In the genomic region with DNA sequence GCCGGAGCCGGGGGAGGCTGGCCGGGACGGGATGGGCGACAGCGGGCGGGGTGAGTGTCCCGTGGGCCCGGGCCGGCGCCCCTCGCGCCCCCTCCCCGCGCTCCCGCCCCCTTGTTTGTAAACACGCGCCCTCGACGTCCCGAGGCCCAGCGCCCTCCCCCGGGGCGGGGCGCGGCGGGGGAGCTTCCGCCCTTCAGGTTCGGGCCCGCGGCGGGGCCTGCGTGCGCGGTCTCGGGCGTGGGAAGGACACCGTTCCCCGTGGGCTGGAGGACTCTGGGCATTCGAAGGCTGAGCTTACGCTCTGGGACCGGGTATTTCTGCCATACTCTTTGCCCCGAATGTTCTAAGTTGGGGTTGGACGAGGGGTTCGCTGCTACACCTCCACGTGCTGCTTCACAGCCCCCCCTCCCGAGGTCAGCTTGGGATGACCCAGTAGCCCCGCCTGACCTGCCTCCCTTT, we compare ENCODE assay signal across 8 mouse cellular contexts. TPM values are rescaled to one million over a fixed set of nuclear protein-coding genes. Genes with fewer than 3 reads are reported as not detected.
DNase-seq lines count a peak whose midpoint lies in the region; ATAC-seq and TF ChIP-seq lines count a peak whose summit lies in the region.

No protein-coding gene starts in this region.

- H3K36me3 ChIP-seq in hindbrain, embryonic 12.5 days: peaks cover 47% of the 10 kb centered on the region
- H3K36me3 ChIP-seq in liver, embryonic 11.5 days (ENCODE audit: control insufficient read depth, insufficient read depth, low read length): peaks cover 33% of the 10 kb centered on the region
- H3K36me3 ChIP-seq in myocyte (ENCODE audit: control insufficient read depth, insufficient read depth): peaks cover 12% of the 10 kb centered on the region

- H3K9me3 ChIP-seq in hindbrain, embryonic 12.5 days (replicated peaks): no peaks in the 10 kb centered on the region
- no peaks in the 10 kb centered on the region for H3K9me3 ChIP-seq in liver, embryonic 11.5 days (ENCODE audit: control insufficient read depth, low read length)

- peak overlapping the region; percentile 83 for H3K4me2 ChIP-seq in hindbrain, embryonic 12.5 days (replicated peaks)
- H3K4me2 ChIP-seq in liver, embryonic 11.5 days: peak overlapping the region; percentile 100
- peak overlapping the region; percentile 88 for H3K4me2 ChIP-seq in myocyte (ENCODE audit: low read depth)

- peak overlapping the region; percentile 98 for H3K27ac ChIP-seq in hindbrain, embryonic 12.5 days
- H3K27ac ChIP-seq in liver, embryonic 11.5 days (ENCODE audit: low read depth, low read length): peak overlapping the region; percentile 90

- peaks cover 39% of the 10 kb centered on the region for H3K79me2 ChIP-seq in myocyte (ENCODE audit: control insufficient read depth, insufficient read depth)

- 1% methylated on average over 32 of the region's 48 CpGs for WGBS in hindbrain, embryonic 12.5 days
- under 1% methylated on average over 46 of the region's 48 CpGs for WGBS in liver, embryonic 11.5 days

- peaks cover 48% of the 10 kb centered on the region for H3K4me1 ChIP-seq in hindbrain, embryonic 12.5 days
- H3K4me1 ChIP-seq in liver, embryonic 11.5 days (replicated peaks; ENCODE audit: control insufficient read depth, insufficient read depth, low read length): peaks cover 44% of the 10 kb centered on the region

- peak; percentile 46 for DNase-seq in 3T3-L1 (ENCODE audit: low read depth, low spot score)
- peak; percentile 87 for DNase-seq in CD4-positive helper T cell, adult 2 months (ENCODE audit: low read depth, low spot score)
- DNase-seq in embryo, embryonic 9.5 days (ENCODE audit: extremely low spot score): peak; percentile 58
- DNase-seq in liver, embryonic 11.5 days (ENCODE audit: low spot score): no peak
- peak; percentile 82 to 86 for DNase-seq in thymus, postnatal 36 days
- no peak for DNase-seq in right cerebral cortex, postnatal 14 days

- peak overlapping the region; percentile 71 for H3ac ChIP-seq in myocyte (ENCODE audit: control insufficient read depth, insufficient read length)

- 0 out of 2 replicates have a peak, but pooled peaks cover under 1% of the 10 kb centered on the region for H3K27me3 ChIP-seq in hindbrain, embryonic 12.5 days
- no peaks in the 10 kb centered on the region for H3K27me3 ChIP-seq in liver, embryonic 11.5 days (replicated peaks; ENCODE audit: control insufficient read depth, insufficient read depth, low read length)
- no peaks in the 10 kb centered on the region for H3K27me3 ChIP-seq in myocyte (ENCODE audit: control insufficient read depth, insufficient read depth, insufficient read length)

- ATAC-seq in hindbrain, embryonic 12.5 days (ENCODE audit: low FRiP score): peak; percentile 5; the same call in 1 of the 2 replicates
- ATAC-seq in liver, embryonic 11.5 days (replicated peaks; ENCODE audit: low FRiP score): peak; percentile 39

- TF ChIP-seq POLR2A in myocyte (IDR thresholded peaks at IDR 0.05; ENCODE audit: insufficient read length, low read depth): peak; percentile 75

- H3K4me3 ChIP-seq in hindbrain, embryonic 12.5 days: peak overlapping the region; percentile 95
- peak overlapping the region; percentile 81 for H3K4me3 ChIP-seq in liver, embryonic 11.5 days (ENCODE audit: low read depth, low read length)
- peak overlapping the region; percentile 99 for H3K4me3 ChIP-seq in myocyte

- peak overlapping the region; percentile 98 for H3K9ac ChIP-seq in hindbrain, embryonic 12.5 days
- peak overlapping the region; percentile 81 for H3K9ac ChIP-seq in liver, embryonic 11.5 days (ENCODE audit: low read depth, low read length)

TF ChIP-seq in myocyte, 11 proteins besides CTCF, POLR2A, EP300 and RAD21:
- TF ChIP-seq MYOG (IDR thresholded peaks at IDR 0.05; ENCODE audit: control insufficient read depth in 1 of 3, insufficient read depth in 1 of 3, insufficient read length in 2 of 3, low read depth in 2 of 3): no peak
- TF ChIP-seq E2F4 (IDR thresholded peaks at IDR 0.05; ENCODE audit: insufficient read depth): peak; percentile 48

RNA-seq across cellular contexts. Expression of a gene that starts 0.6 kb away (rescaled TPM):
- polyA plus RNA-seq in hindbrain, embryonic 12.5 days (2016; fragmentation: Nextera tagmentation; extraction: Ambion mirVana): 64.9 and 68.3 TPM in 2 replicates
- 30.8 and 31.5 TPM in 2 replicates for polyA plus RNA-seq in liver, embryonic 11.5 days (2014; fragmentation: Nextera tagmentation; extraction: Ambion mirVana)
- polyA plus RNA-seq in myocyte (2012; fragmentation: generic; extraction: Trizol): 45.8 TPM

RNA-seq across cellular contexts. Expression of a gene that starts 0.7 kb away (rescaled TPM):
- 179 and 187 TPM in 2 replicates for polyA plus RNA-seq in hindbrain, embryonic 12.5 days (2016; fragmentation: Nextera tagmentation; extraction: Ambion mirVana)
- 73.9 and 75.9 TPM in 2 replicates for polyA plus RNA-seq in liver, embryonic 11.5 days (2014; fragmentation: Nextera tagmentation; extraction: Ambion mirVana)
- 207 TPM for polyA plus RNA-seq in myocyte (2012; fragmentation: generic; extraction: Trizol)

RNA-seq across cellular contexts. Expression of a gene that starts 4.3 kb away (rescaled TPM):
- polyA plus RNA-seq in hindbrain, embryonic 12.5 days (2016; fragmentation: Nextera tagmentation; extraction: Ambion mirVana): 57.5 and 67.6 TPM in 2 replicates
- 34.2 and 45.1 TPM in 2 replicates for polyA plus RNA-seq in liver, embryonic 11.5 days (2014; fragmentation: Nextera tagmentation; extraction: Ambion mirVana)
- polyA plus RNA-seq in myocyte (2012; fragmentation: generic; extraction: Trizol): 51.1 TPM

RNA-seq across cellular contexts. Expression of a gene that starts 7.0 kb away (rescaled TPM):
- polyA plus RNA-seq in hindbrain, embryonic 12.5 days (2016; fragmentation: Nextera tagmentation; extraction: Ambion mirVana): 7.8 and 18.0 TPM in 2 replicates
- polyA plus RNA-seq in liver, embryonic 11.5 days (2014; fragmentation: Nextera tagmentation; extraction: Ambion mirVana): 0.61 and 0.67 TPM in 2 replicates
- 0.94 TPM for polyA plus RNA-seq in myocyte (2012; fragmentation: generic; extraction: Trizol)

RNA-seq across cellular contexts. Expression of a gene that starts 7.7 kb away (rescaled TPM):
- polyA plus RNA-seq in hindbrain, embryonic 12.5 days (2016; fragmentation: Nextera tagmentation; extraction: Ambion mirVana): 28.2 and 29.7 TPM in 2 replicates
- 3.4 and 5.5 TPM in 2 replicates for polyA plus RNA-seq in liver, embryonic 11.5 days (2014; fragmentation: Nextera tagmentation; extraction: Ambion mirVana)
- polyA plus RNA-seq in myocyte (2012; fragmentation: generic; extraction: Trizol): 42.9 TPM

Comparison
In these comparisons a context has a peak if more than half of its experiments do, and no peak if none do; other contexts are left out.
1. DNase-seq: peak in 3T3-L1 (single experiment), CD4-positive helper T cell, adult 2 months (single experiment), embryo, embryonic 9.5 days (single experiment) and thymus, postnatal 36 days (2 of 2); none in liver, embryonic 11.5 days (single experiment) and right cerebral cortex, postnatal 14 days (single experiment).
2. Peak in every context shown above with its lines, with median percentiles within 50 percentile points of each other: H3K4me2 ChIP-seq and H3K4me3 ChIP-seq.